Mouse (Mus musculus): ENCODE data around the gene Dolk. TPM values are rescaled to one million over a fixed set of nuclear protein-coding genes. Genes with fewer than 3 reads are reported as not detected.

The Dolk gene
- polyA plus RNA-seq, 1 experiment: 6.6 TPM

GRCm38 (mm10) chr2:30247681-30248080 lies 38.5 kb downstream of the Dolk start:
- H3K27me3 ChIP-seq (ENCODE audit: control insufficient read depth, insufficient read depth, low read length): no peaks in the 10 kb centered on the region
- no peak overlapping the region for H3K27ac ChIP-seq (ENCODE audit: control insufficient read depth, insufficient read depth, low read depth, low read length)
- H3K4me3 ChIP-seq (ENCODE audit: control insufficient read depth, low read depth, low read length): no peak overlapping the region
- no peaks in the 10 kb centered on the region; the same call in 1 of the 2 replicates for H3K36me3 ChIP-seq (ENCODE audit: control insufficient read depth, insufficient read depth, low read length)
- H3K4me1 ChIP-seq (ENCODE audit: control insufficient read depth, insufficient read depth, low read length): peaks cover 2% of the 10 kb centered on the region; the same call in 1 of the 2 replicates
- TF ChIP-seq POLR2A (IDR thresholded peaks at IDR 0.05; ENCODE audit: control insufficient read depth, low read depth, low read length) (no peak), CTCF (IDR thresholded peaks at IDR 0.05; ENCODE audit: control insufficient read depth, insufficient read depth, insufficient replicate concordance, low read depth, low read length) (no peak)

DNA sequence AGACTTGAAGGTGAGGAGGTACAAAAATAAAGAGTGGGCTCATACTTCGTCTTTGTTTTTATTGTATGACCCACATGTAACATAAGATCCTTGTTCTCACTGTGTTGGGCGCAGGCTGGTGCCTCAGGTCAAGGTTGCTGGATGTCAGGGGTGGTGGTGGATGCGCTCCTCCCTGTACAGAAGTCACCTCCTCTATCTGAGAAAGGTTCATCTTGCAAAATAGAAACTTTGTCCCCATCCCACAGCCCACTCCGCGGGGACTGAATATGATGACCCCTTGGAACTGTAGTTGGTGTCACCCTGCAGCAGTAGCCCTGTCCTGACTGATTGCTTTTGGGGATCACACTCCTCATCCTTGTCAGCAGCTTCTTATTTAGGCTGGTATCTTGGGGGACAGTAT lies 39.1 kb downstream of the Dolk start:
- H3K27ac ChIP-seq (ENCODE audit: control insufficient read depth, insufficient read depth, low read depth, low read length): no peak overlapping the region
- no peak overlapping the region for H3K4me3 ChIP-seq (ENCODE audit: control insufficient read depth, low read depth, low read length)
- H3K27me3 ChIP-seq (ENCODE audit: control insufficient read depth, insufficient read depth, low read length): no peaks in the 10 kb centered on the region
- peaks cover 2% of the 10 kb centered on the region; the same call in 1 of the 2 replicates for H3K4me1 ChIP-seq (ENCODE audit: control insufficient read depth, insufficient read depth, low read length)
- H3K36me3 ChIP-seq (ENCODE audit: control insufficient read depth, insufficient read depth, low read length): no peaks in the 10 kb centered on the region; the same call in 1 of the 2 replicates
- TF ChIP-seq POLR2A (IDR thresholded peaks at IDR 0.05; ENCODE audit: control insufficient read depth, low read depth, low read length): no peak
- no peak for TF ChIP-seq CTCF (IDR thresholded peaks at IDR 0.05; ENCODE audit: control insufficient read depth, insufficient read depth, insufficient replicate concordance, low read depth, low read length)

GRCm38 (mm10) chr2:30244595-30245178 lies 41.4 kb downstream of the Dolk start:
- Histone ChIP-seq H3K4me1 (ENCODE audit: control insufficient read depth, insufficient read depth, low read length) (peaks cover 2% of the 10 kb centered on the region; the same call in 1 of the 2 replicates), H3K27me3 (ENCODE audit: control insufficient read depth, insufficient read depth, low read length) (no peaks in the 10 kb centered on the region), H3K36me3 (ENCODE audit: control insufficient read depth, insufficient read depth, low read length) (no peaks in the 10 kb centered on the region; the same call in 1 of the 2 replicates), H3K4me3 (ENCODE audit: control insufficient read depth, low read depth, low read length) (no peak overlapping the region), H3K27ac (ENCODE audit: control insufficient read depth, insufficient read depth, low read depth, low read length) (no peak overlapping the region)
- TF ChIP-seq POLR2A (IDR thresholded peaks at IDR 0.05; ENCODE audit: control insufficient read depth, low read depth, low read length): no peak

GRCm38 (mm10) chr2:30243391-30243790 lies 42.7 kb downstream of the Dolk start:
- Histone ChIP-seq H3K27me3 (ENCODE audit: control insufficient read depth, insufficient read depth, low read length) (no peaks in the 10 kb centered on the region), H3K36me3 (ENCODE audit: control insufficient read depth, insufficient read depth, low read length) (no peaks in the 10 kb centered on the region; the same call in 1 of the 2 replicates), H3K4me3 (ENCODE audit: control insufficient read depth, low read depth, low read length) (no peak overlapping the region), H3K27ac (ENCODE audit: control insufficient read depth, insufficient read depth, low read depth, low read length) (no peak overlapping the region), H3K4me1 (ENCODE audit: control insufficient read depth, insufficient read depth, low read length) (peaks cover 8% of the 10 kb centered on the region)
- no peak for TF ChIP-seq CTCF (IDR thresholded peaks at IDR 0.05; ENCODE audit: control insufficient read depth, insufficient read depth, insufficient replicate concordance, low read depth, low read length)

DNA sequence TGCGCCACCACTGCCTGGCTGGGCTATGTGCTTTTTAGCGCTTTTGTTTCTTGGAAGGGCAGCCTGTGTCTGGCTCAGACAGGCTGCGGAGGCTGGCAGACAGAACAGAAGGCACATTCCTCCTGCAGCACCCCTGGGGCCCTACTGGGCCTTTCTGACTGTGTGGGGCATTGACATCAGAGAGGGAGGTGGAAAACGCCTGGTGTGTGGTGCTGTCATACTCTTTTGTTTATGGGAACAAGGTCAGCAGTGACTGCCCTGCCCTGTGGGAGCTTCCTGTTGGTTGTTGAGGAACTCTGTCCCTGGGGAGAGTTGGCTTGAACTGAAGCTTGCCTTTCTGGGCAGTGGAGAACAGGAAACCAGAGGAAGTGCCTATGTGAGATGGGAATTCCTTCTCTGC lies 43.6 kb downstream of the Dolk start:
- Histone ChIP-seq H3K36me3 (ENCODE audit: control insufficient read depth, insufficient read depth, low read length) (no peaks in the 10 kb centered on the region; the same call in 1 of the 2 replicates), H3K4me3 (ENCODE audit: control insufficient read depth, low read depth, low read length) (peak overlapping the region; percentile 6; the same call in 1 of the 2 replicates)

GRCm38 (mm10) chr2:30240267-30240666 lies 45.9 kb downstream of the Dolk start, which contains the start of gene Gm28035:
TSS of gene Gm28035 (plus strand) at chr2:30240567.
- peaks cover 11% of the 10 kb centered on the region for H3K4me1 ChIP-seq (ENCODE audit: control insufficient read depth, insufficient read depth, low read length)
- TF ChIP-seq CTCF (IDR thresholded peaks at IDR 0.05; ENCODE audit: control insufficient read depth, insufficient read depth, insufficient replicate concordance, low read depth, low read length): no peak
- no peak for TF ChIP-seq POLR2A (IDR thresholded peaks at IDR 0.05; ENCODE audit: control insufficient read depth, low read depth, low read length)
- H3K4me3 ChIP-seq (ENCODE audit: control insufficient read depth, low read depth, low read length): no peak within 1 kb of the TSS
- H3K36me3 ChIP-seq (ENCODE audit: control insufficient read depth, insufficient read depth, low read length): no peaks in the 10 kb centered on the region; the same call in 1 of the 2 replicates
- H3K27me3 ChIP-seq (ENCODE audit: control insufficient read depth, insufficient read depth, low read length): no peaks in the 10 kb centered on the region
- H3K27ac ChIP-seq (ENCODE audit: control insufficient read depth, insufficient read depth, low read depth, low read length): no peak within 1 kb of the TSS

More for the DNA sequence above, 43.6 kb downstream of the Dolk start:
- H3K27ac ChIP-seq (ENCODE audit: control insufficient read depth, insufficient read depth, low read depth, low read length): no peak overlapping the region
- TF ChIP-seq POLR2A (IDR thresholded peaks at IDR 0.05; ENCODE audit: control insufficient read depth, low read depth, low read length) (no peak), CTCF (IDR thresholded peaks at IDR 0.05; ENCODE audit: control insufficient read depth, insufficient read depth, insufficient replicate concordance, low read depth, low read length) (no peak)
- H3K4me1 ChIP-seq (ENCODE audit: control insufficient read depth, insufficient read depth, low read length): peaks cover 11% of the 10 kb centered on the region
- no peaks in the 10 kb centered on the region for H3K27me3 ChIP-seq (ENCODE audit: control insufficient read depth, insufficient read depth, low read length)

GRCm38 (mm10) chr2:30239777-30240176 lies 46.4 kb downstream of the Dolk start:
- TF ChIP-seq CTCF (IDR thresholded peaks at IDR 0.05; ENCODE audit: control insufficient read depth, insufficient read depth, insufficient replicate concordance, low read depth, low read length) (no peak), POLR2A (IDR thresholded peaks at IDR 0.05; ENCODE audit: control insufficient read depth, low read depth, low read length) (no peak)
- Histone ChIP-seq H3K4me1 (ENCODE audit: control insufficient read depth, insufficient read depth, low read length) (peaks cover 11% of the 10 kb centered on the region), H3K36me3 (ENCODE audit: control insufficient read depth, insufficient read depth, low read length) (no peaks in the 10 kb centered on the region; the same call in 1 of the 2 replicates), H3K4me3 (ENCODE audit: control insufficient read depth, low read depth, low read length) (no peak overlapping the region), H3K27me3 (ENCODE audit: control insufficient read depth, insufficient read depth, low read length) (no peaks in the 10 kb centered on the region), H3K27ac (ENCODE audit: control insufficient read depth, insufficient read depth, low read depth, low read length) (no peak overlapping the region)

All from testis, adult 2 months (tissue).